In the genomic region with DNA sequence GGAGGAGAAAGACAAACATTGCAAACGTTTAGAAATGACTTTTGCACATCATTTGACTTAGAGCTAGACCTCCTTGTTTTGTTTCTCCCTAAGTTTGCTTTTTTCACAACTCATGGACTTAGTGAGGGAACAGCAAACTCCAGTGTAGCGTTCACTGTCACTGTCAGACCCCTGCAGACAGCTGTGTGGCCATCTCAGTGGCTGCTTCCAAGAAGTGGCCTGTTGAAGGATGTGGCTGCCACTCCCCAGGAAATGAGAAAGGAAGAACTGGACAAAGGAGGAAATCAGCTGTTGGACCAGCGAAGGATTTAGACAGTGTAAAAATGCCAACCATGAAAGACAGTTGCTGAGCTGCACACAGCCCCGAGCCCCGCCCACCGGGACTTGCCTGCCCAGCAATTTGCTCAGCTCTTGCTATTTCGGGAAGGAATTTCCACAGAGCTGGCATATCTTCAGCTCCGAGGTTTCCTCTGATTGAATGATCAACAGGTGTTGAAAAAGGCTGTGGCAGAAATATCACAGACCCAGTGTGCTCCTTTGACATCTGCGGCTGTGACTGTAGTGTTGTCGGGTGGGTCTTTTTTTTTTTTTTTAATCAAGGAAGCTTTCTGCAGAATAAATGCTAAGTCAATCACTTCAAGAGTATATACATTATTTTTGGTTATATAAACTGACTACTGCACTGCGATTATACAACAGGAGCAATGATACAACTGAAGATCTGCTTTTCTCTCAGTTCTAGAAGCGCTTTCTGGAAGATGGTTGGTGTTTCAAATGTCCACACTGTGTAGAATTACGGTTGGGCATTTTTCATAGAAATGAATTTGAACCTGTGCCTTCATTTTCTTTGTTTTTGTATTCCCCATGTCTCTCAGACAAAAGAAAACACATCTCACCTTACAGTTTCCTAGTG, we compare ENCODE assay signal across 9 mouse cellular contexts. TPM values are rescaled to one million over a fixed set of nuclear protein-coding genes. Genes with fewer than 3 reads are reported as not detected.
DNase-seq lines count a peak whose midpoint lies in the region; ATAC-seq and TF ChIP-seq lines count a peak whose summit lies in the region.
"Had no signal": no experiment of that assay in that cellular context is flagged by ENCODE, and none has a peak within 500 bp of the region (broad histone marks: within the 10 kb centered on the region; RNA-seq: fewer than 3 reads in every experiment).

No protein-coding gene starts in this region.

- peak; percentile 95 for TF ChIP-seq EP300 in heart, postnatal 0 days (IDR thresholded peaks at IDR 0.05; ENCODE audit: low read depth)

- no peak for TF ChIP-seq CTCF in heart, postnatal 0 days (IDR thresholded peaks at IDR 0.05; ENCODE audit: low read depth)
- no peak for TF ChIP-seq CTCF in hindbrain, postnatal 0 days (IDR thresholded peaks at IDR 0.05; ENCODE audit: low read depth)

- peak overlapping the region; percentile 96 for H3K27ac ChIP-seq in heart, postnatal 0 days (ENCODE audit: low read depth)
- no peak overlapping the region for H3K27ac ChIP-seq in liver, embryonic 16.5 days (ENCODE audit: low read length)
- no peak overlapping the region for H3K27ac ChIP-seq in stomach, embryonic 14.5 days (ENCODE audit: low read length)
- no peak overlapping the region for H3K27ac ChIP-seq in hindbrain, postnatal 0 days

- peak overlapping the region; percentile 58 for H3K4me2 ChIP-seq in heart, postnatal 0 days (ENCODE audit: low read depth, low read length)
- peak overlapping the region; percentile 27 for H3K4me2 ChIP-seq in liver, embryonic 16.5 days (ENCODE audit: low read depth, low read length)
- no peak overlapping the region for H3K4me2 ChIP-seq in stomach, embryonic 14.5 days (replicated peaks; ENCODE audit: low read depth, low read length)
- H3K4me2 ChIP-seq in hindbrain, postnatal 0 days (ENCODE audit: low read depth, low read length) = no peak overlapping the region

- H3K36me3 ChIP-seq in heart, postnatal 0 days (replicated peaks; ENCODE audit: control insufficient read depth, insufficient read depth, low read length) = no peaks in the 10 kb centered on the region
- H3K36me3 ChIP-seq in liver, embryonic 16.5 days (ENCODE audit: control insufficient read depth, insufficient read depth) = no peaks in the 10 kb centered on the region
- no peaks in the 10 kb centered on the region for H3K36me3 ChIP-seq in stomach, embryonic 14.5 days (ENCODE audit: control insufficient read depth, insufficient read depth, low read length)
- H3K36me3 ChIP-seq in hindbrain, postnatal 0 days (ENCODE audit: insufficient read depth, low read length) = no peaks in the 10 kb centered on the region

- H3K9ac ChIP-seq in heart, postnatal 0 days (replicated peaks; ENCODE audit: low read depth, low read length) = peak overlapping the region; percentile 40; the same call in 1 of the 2 replicates
- no peak overlapping the region for H3K9ac ChIP-seq in liver, embryonic 16.5 days (ENCODE audit: low read depth, low read length)
- 0 out of 2 replicates have a peak overlapping the region, but pooled peaks have one; percentile 10 for H3K9ac ChIP-seq in stomach, embryonic 14.5 days (replicated peaks; ENCODE audit: low read depth, low read length)
- H3K9ac ChIP-seq in hindbrain, postnatal 0 days (replicated peaks; ENCODE audit: low read length) = no peak overlapping the region

- no peaks in the 10 kb centered on the region for H3K27me3 ChIP-seq in heart, postnatal 0 days (ENCODE audit: control insufficient read depth, insufficient read depth, low read length)
- no peaks in the 10 kb centered on the region for H3K27me3 ChIP-seq in liver, embryonic 16.5 days (ENCODE audit: control insufficient read depth, insufficient read depth, low read depth, low read length)
- no peaks in the 10 kb centered on the region for H3K27me3 ChIP-seq in stomach, embryonic 14.5 days (ENCODE audit: control insufficient read depth, insufficient read depth, low read length)
- no peaks in the 10 kb centered on the region for H3K27me3 ChIP-seq in hindbrain, postnatal 0 days (ENCODE audit: insufficient read depth, low read length)

- DNase-seq in left cerebral cortex, postnatal 25 days (ENCODE audit: low spot score in 2 of 2) = peak; percentile 8 to 35
- DNase-seq in left cerebral cortex, adult 8-10 months (ENCODE audit: low spot score in 2 of 2) = no peak
- peak; percentile 44 for DNase-seq in embryo, embryonic 10.5 days (ENCODE audit: low spot score)
- DNase-seq in heart, postnatal 0 days (ENCODE audit: low spot score) = peak; percentile 93
- DNase-seq in thymus, postnatal 10 days (ENCODE audit: low spot score in 2 of 2) = no peak
- no peak for DNase-seq in hindbrain, postnatal 0 days (ENCODE audit: low spot score)

- H3K9me3 ChIP-seq in heart, postnatal 0 days (replicated peaks; ENCODE audit: control insufficient read depth, low read length) = no peaks in the 10 kb centered on the region
- H3K9me3 ChIP-seq in liver, embryonic 16.5 days (replicated peaks; ENCODE audit: control insufficient read depth, low read length) = no peaks in the 10 kb centered on the region
- no peaks in the 10 kb centered on the region for H3K9me3 ChIP-seq in stomach, embryonic 14.5 days (ENCODE audit: control insufficient read depth, low read depth, low read length)
- H3K9me3 ChIP-seq in hindbrain, postnatal 0 days (ENCODE audit: low read length) = no peaks in the 10 kb centered on the region

- 9% methylated on average over 13 of the region's 13 CpGs for WGBS in heart, postnatal 0 days
- 21% methylated on average over 13 of the region's 13 CpGs for WGBS in liver, embryonic 16.5 days (ENCODE audit: insufficient replicate concordance)
- WGBS in stomach, embryonic 14.5 days = 54% methylated on average over 13 of the region's 13 CpGs
- 65% methylated on average over 13 of the region's 13 CpGs for WGBS in hindbrain, postnatal 0 days

- intact Hi-C loops in left cerebral cortex, postnatal 25 days (cut with DNase I) = no loop called here

- H3K4me3 ChIP-seq in heart, postnatal 0 days (ENCODE audit: low read depth, low read length) = 0 out of 2 replicates have a peak overlapping the region, but pooled peaks have one; percentile 7
- no peak overlapping the region for H3K4me3 ChIP-seq in liver, embryonic 16.5 days (ENCODE audit: low read depth, low read length)
- H3K4me3 ChIP-seq in stomach, embryonic 14.5 days (ENCODE audit: low read depth, low read length) = no peak overlapping the region
- H3K4me3 ChIP-seq in hindbrain, postnatal 0 days (ENCODE audit: low read length) = no peak overlapping the region

- peak; percentile 98 for ATAC-seq in heart, postnatal 0 days (ENCODE audit: insufficient read depth, low read depth)
- peak; percentile 32; the same call in 1 of the 2 replicates for ATAC-seq in liver, embryonic 16.5 days (ENCODE audit: low read depth)
- no peak for ATAC-seq in stomach, embryonic 14.5 days (ENCODE audit: insufficient number of reproducible peaks, insufficient read depth, low FRiP score, low read depth)
- no peak for ATAC-seq in hindbrain, postnatal 0 days
- ATAC-seq: Patski had no signal

- H3K4me1 ChIP-seq in heart, postnatal 0 days (ENCODE audit: control insufficient read depth, insufficient read depth) = peaks cover 19% of the 10 kb centered on the region; the same call in 1 of the 2 replicates
- no peaks in the 10 kb centered on the region for H3K4me1 ChIP-seq in liver, embryonic 16.5 days (ENCODE audit: control insufficient read depth, low read depth, low read length)
- no peaks in the 10 kb centered on the region for H3K4me1 ChIP-seq in stomach, embryonic 14.5 days (ENCODE audit: control insufficient read depth, insufficient read depth, low read length)
- no peaks in the 10 kb centered on the region for H3K4me1 ChIP-seq in hindbrain, postnatal 0 days (ENCODE audit: insufficient read depth, low read length)

RNA-seq across cellular contexts. Expression of a gene that starts 6.1 kb away (rescaled TPM):
- total RNA-seq in left cerebral cortex, postnatal 25 days (2021) = 1 to 10 TPM; 4.0 to 4.2 TPM
- 1 to 10 TPM; 4.3 to 4.9 (median 4.6) TPM for total RNA-seq in left cerebral cortex, adult 8-10 months (2022)
- 103 and 111 TPM in 2 replicates for total RNA-seq in heart, postnatal 0 days (2014; rRNA removed; ENCODE audit: low replicate concordance)
- 121 and 127 TPM in 2 replicates for polyA plus RNA-seq in heart, postnatal 0 days (2015; fragmentation: Nextera tagmentation; extraction: Ambion mirVana)
- 5.1 and 7.3 TPM in 2 replicates for polyA plus RNA-seq in liver, embryonic 16.5 days (2015; fragmentation: Nextera tagmentation; extraction: Ambion mirVana)
- 88.7 and 91.0 TPM in 2 replicates for polyA plus RNA-seq in stomach, embryonic 14.5 days (2014; fragmentation: Nextera tagmentation; extraction: Ambion mirVana)
- total RNA-seq in hindbrain, postnatal 0 days (2014; rRNA removed) = 3.5 and 7.3 TPM in 2 replicates
- polyA plus RNA-seq in hindbrain, postnatal 0 days (2015; fragmentation: Nextera tagmentation; extraction: Ambion mirVana) = 13.7 and 14.0 TPM in 2 replicates

RNA-seq across cellular contexts. Expression of a gene that starts 19.3 kb away (rescaled TPM):
- total RNA-seq in left cerebral cortex, postnatal 25 days (2021) = under 1 TPM; 0.23 to 0.78 TPM
- 1 to 10 TPM in 3 of 4 experiments, under 1 TPM in 1; 0.82 to 1.7 (median 1.3) TPM for total RNA-seq in left cerebral cortex, adult 8-10 months (2022)
- 1.5 and 2.6 TPM in 2 replicates for total RNA-seq in heart, postnatal 0 days (2014; rRNA removed; ENCODE audit: low replicate concordance)
- polyA plus RNA-seq in heart, postnatal 0 days (2015; fragmentation: Nextera tagmentation; extraction: Ambion mirVana) = 4.5 and 4.7 TPM in 2 replicates
- polyA plus RNA-seq in liver, embryonic 16.5 days (2015; fragmentation: Nextera tagmentation; extraction: Ambion mirVana) = 0.85 and 0.93 TPM in 2 replicates
- polyA plus RNA-seq in stomach, embryonic 14.5 days (2014; fragmentation: Nextera tagmentation; extraction: Ambion mirVana) = 1.2 and 1.4 TPM in 2 replicates
- total RNA-seq in hindbrain, postnatal 0 days (2014; rRNA removed) = 0.22 and 0.47 TPM in 2 replicates
- 0.80 and 1.2 TPM in 2 replicates for polyA plus RNA-seq in hindbrain, postnatal 0 days (2015; fragmentation: Nextera tagmentation; extraction: Ambion mirVana)

Comparison
In these comparisons a context has a peak if more than half of its experiments do, and no peak if none do; other contexts are left out.
1. DNase-seq: peak in left cerebral cortex, postnatal 25 days (2 of 2), embryo, embryonic 10.5 days (single experiment) and heart, postnatal 0 days (single experiment); none in left cerebral cortex, adult 8-10 months (0 of 2), thymus, postnatal 10 days (0 of 2) and hindbrain, postnatal 0 days (single experiment).
2. ATAC-seq: peak in heart, postnatal 0 days (single experiment) and liver, embryonic 16.5 days (single experiment); none in stomach, embryonic 14.5 days (single experiment) and hindbrain, postnatal 0 days (single experiment).
3. H3K4me2 ChIP-seq: peak in heart, postnatal 0 days (single experiment) and liver, embryonic 16.5 days (single experiment); none in stomach, embryonic 14.5 days (single experiment) and hindbrain, postnatal 0 days (single experiment).
4. H3K9ac ChIP-seq: peak in heart, postnatal 0 days (single experiment) and stomach, embryonic 14.5 days (single experiment); none in liver, embryonic 16.5 days (single experiment) and hindbrain, postnatal 0 days (single experiment).
5. RNA of a gene that starts 6.1 kb away (total RNA-seq): 103 to 111 TPM in heart, postnatal 0 days; 4.3 to 4.9 TPM in left cerebral cortex, adult 8-10 months, 4.0 to 4.2 TPM in left cerebral cortex, postnatal 25 days and 3.5 to 7.3 TPM in hindbrain, postnatal 0 days; every median in the first group is over 10 times any median in the second.